Mouse (Mus musculus): ENCODE results near the gene Msx2. TPM values are rescaled to one million over a fixed set of nuclear protein-coding genes. Genes with fewer than 3 reads are reported as not detected.

Gene Msx2
- polyA plus RNA-seq, 1 experiment from 2014 or later: 1.2 TPM

- Histone ChIP-seq H3K4me2 (no peak overlapping the region), H3K27ac (no peak overlapping the region), H3K36me3 (ENCODE audit: poor library complexity, severe bottlenecking) (no peaks in the 10 kb centered on the region), H3K9ac (no peak overlapping the region), H3K4me1 (peaks cover 8% of the 10 kb centered on the region), H3K4me3 (no peak overlapping the region), H3K9me3 (replicated peaks) (no peaks in the 10 kb centered on the region), H3K27me3 (peaks cover 15% of the 10 kb centered on the region)
- no peak for ATAC-seq
- 65% methylated on average over 5 of the region's 5 CpGs for WGBS
These were observed 31.4 kb downstream of the Msx2 start for GRCm38 (mm10) chr13:53441307-53442028.

- Histone ChIP-seq H3K36me3 (ENCODE audit: poor library complexity, severe bottlenecking) (no peaks in the 10 kb centered on the region), H3K9ac (no peak overlapping the region), H3K27me3 (peaks cover 9% of the 10 kb centered on the region), H3K4me3 (no peak overlapping the region), H3K4me2 (no peak overlapping the region), H3K4me1 (peaks cover 8% of the 10 kb centered on the region), H3K27ac (no peak overlapping the region), H3K9me3 (replicated peaks) (no peaks in the 10 kb centered on the region)
- WGBS: 97% methylated on average over 3 of the region's 3 CpGs
- ATAC-seq: no peak
These were observed 32.9 kb downstream of the Msx2 start for GRCm38 (mm10) chr13:53439957-53440356.

GRCm38 (mm10) chr13:53426507-53426906 lies 46.4 kb downstream of the Msx2 start:
- H3K9ac ChIP-seq: no peak overlapping the region
- no peaks in the 10 kb centered on the region for H3K27me3 ChIP-seq
- H3K4me1 ChIP-seq: no peaks in the 10 kb centered on the region
- H3K9me3 ChIP-seq (replicated peaks): peaks cover 3% of the 10 kb centered on the region; the same call in 1 of the 2 replicates
- no peak overlapping the region for H3K4me2 ChIP-seq
- no peak for ATAC-seq
- no peaks in the 10 kb centered on the region for H3K36me3 ChIP-seq (ENCODE audit: poor library complexity, severe bottlenecking)
- H3K27ac ChIP-seq: no peak overlapping the region
- 26% methylated on average over 7 of the region's 7 CpGs for WGBS
- no peak overlapping the region for H3K4me3 ChIP-seq

GRCm38 (mm10) chr13:53421189-53421588 lies 51.7 kb downstream of the Msx2 start:
- 76% methylated on average over 4 of the region's 4 CpGs for WGBS
- no peak overlapping the region for H3K4me2 ChIP-seq
- no peaks in the 10 kb centered on the region for H3K36me3 ChIP-seq (ENCODE audit: poor library complexity, severe bottlenecking)
- ATAC-seq: no peak
- no peak overlapping the region for H3K9ac ChIP-seq
- no peak overlapping the region for H3K4me3 ChIP-seq
- H3K27ac ChIP-seq: no peak overlapping the region
- no peaks in the 10 kb centered on the region for H3K9me3 ChIP-seq (replicated peaks)
- no peaks in the 10 kb centered on the region for H3K27me3 ChIP-seq
- no peaks in the 10 kb centered on the region for H3K4me1 ChIP-seq

GRCm38 (mm10) chr13:53420741-53421140 lies 52.1 kb downstream of the Msx2 start:
- Histone ChIP-seq H3K4me2 (no peak overlapping the region), H3K4me1 (no peaks in the 10 kb centered on the region), H3K27me3 (no peaks in the 10 kb centered on the region), H3K36me3 (ENCODE audit: poor library complexity, severe bottlenecking) (no peaks in the 10 kb centered on the region), H3K27ac (no peak overlapping the region), H3K4me3 (no peak overlapping the region), H3K9me3 (replicated peaks) (no peaks in the 10 kb centered on the region), H3K9ac (no peak overlapping the region)
- 77% methylated on average over 4 of the region's 4 CpGs for WGBS
- no peak for ATAC-seq

- Histone ChIP-seq H3K9me3 (replicated peaks) (no peaks in the 10 kb centered on the region), H3K4me2 (no peak overlapping the region), H3K36me3 (ENCODE audit: poor library complexity, severe bottlenecking) (no peaks in the 10 kb centered on the region), H3K27me3 (no peaks in the 10 kb centered on the region), H3K27ac (no peak overlapping the region), H3K9ac (no peak overlapping the region), H3K4me1 (peaks cover 3% of the 10 kb centered on the region; the same call in 1 of the 2 replicates), H3K4me3 (no peak overlapping the region)
- 88% methylated on average over 8 of the region's 8 CpGs for WGBS
- no peak for ATAC-seq
These were observed 53.2 kb downstream of the Msx2 start for GRCm38 (mm10) chr13:53419681-53420080.

GRCm38 (mm10) chr13:53417701-53418100 lies 55.2 kb downstream of the Msx2 start:
- H3K4me1 ChIP-seq: peaks cover 9% of the 10 kb centered on the region; the same call in 1 of the 2 replicates
- no peak overlapping the region for H3K9ac ChIP-seq
- 93% methylated on average over 6 of the region's 6 CpGs for WGBS
- no peak overlapping the region for H3K4me3 ChIP-seq
- H3K27ac ChIP-seq: no peak overlapping the region
- ATAC-seq: no peak
- no peak overlapping the region for H3K4me2 ChIP-seq
- no peaks in the 10 kb centered on the region for H3K9me3 ChIP-seq (replicated peaks)
- no peaks in the 10 kb centered on the region for H3K27me3 ChIP-seq
- no peaks in the 10 kb centered on the region for H3K36me3 ChIP-seq (ENCODE audit: poor library complexity, severe bottlenecking)

Other genes with a start within 250 kb of the Msx2 start
- gene Ror2, start 186.9 kb downstream of the Msx2 start, polyA plus RNA-seq (2015; fragmentation: Nextera tagmentation; extraction: Ambion mirVana): 5.8 and 6.5 TPM in 2 replicates
- gene Sptlc1, start 95.7 kb downstream of the Msx2 start, polyA plus RNA-seq (2015; fragmentation: Nextera tagmentation; extraction: Ambion mirVana): 28.0 and 30.0 TPM in 2 replicates